Mouse (Mus musculus) midbrain, embryonic 16.5 days (tissue): ENCODE data around the gene Zdhhc18. TPM values are rescaled to one million over a fixed set of nuclear protein-coding genes. Genes with fewer than 3 reads are reported as not detected.

Source experiments
- ATAC-seq: fragments of 200-750 bp; cut with Nextera tagmentation; 2 replicates; pipeline ENCODE4 v1.8.0; 2017; ENCODE audit warnings: moderate TSS enrichment
- H3K27ac ChIP-seq: fragments of 300-500 bp; sonication (generic); 2 replicates; pipeline ENCODE4 v1.5.1; 2014; ENCODE audit warnings: mild to moderate bottlenecking, low read length, mixed read lengths
- H3K27me3 ChIP-seq: fragments of 300-500 bp; sonication (generic); 2 replicates; pipeline ENCODE4 v1.6.1; 2014; ENCODE audit warnings: low read depth, low read length, mixed read lengths; ENCODE audit not compliant: control insufficient read depth, insufficient read depth
- H3K36me3 ChIP-seq: fragments of 300-500 bp; sonication (generic); 2 replicates; pipeline ENCODE4 v1.6.1; 2014; ENCODE audit warnings: mild to moderate bottlenecking, low read length, moderate library complexity, mixed read lengths; ENCODE audit not compliant: control insufficient read depth, insufficient read depth
- H3K4me1 ChIP-seq: fragments of 300-500 bp; sonication (generic); 2 replicates; pipeline ENCODE4 v1.6.1; 2014; ENCODE audit warnings: mild to moderate bottlenecking, low read length, mixed read lengths; ENCODE audit not compliant: control insufficient read depth, insufficient read depth
- H3K4me2 ChIP-seq: fragments of 300-500 bp; sonication (generic); 2 replicates; pipeline ENCODE4 v1.6.1; 2014; ENCODE audit warnings: mild to moderate bottlenecking, low read length, mixed read lengths
- H3K4me3 ChIP-seq: fragments of 300-500 bp; sonication (generic); 2 replicates; pipeline ENCODE4 v1.5.1; 2014; ENCODE audit warnings: low read depth, mild to moderate bottlenecking, low read length, moderate library complexity, mixed read lengths
- H3K9ac ChIP-seq: fragments of 300-500 bp; sonication (generic); 2 replicates; pipeline ENCODE4 v1.6.1; 2014; ENCODE audit warnings: low read depth, low read length, mixed read lengths
- H3K9me3 ChIP-seq: fragments of 300-500 bp; sonication (generic); replicated peaks from 2 replicates; pipeline ENCODE4 v1.6.1; 2014; ENCODE audit warnings: mild to moderate bottlenecking, low read length, mixed read lengths; ENCODE audit not compliant: control insufficient read depth, poor library complexity, severe bottlenecking
- WGBS: fragments of 180-500 bp; shearing (Covaris S2); extraction: QIAGEN DNeasy Blood & Tissue Kit; methylation state at CpG from one replicate; pipeline ENCODE4 v1.1.7; 2014; 5-methylcytosine and 5-hydroxymethylcytosine counted together
- polyA plus RNA-seq: library from polyadenylated mRNA; unstranded; fragments of >200 nt; fragmentation: Nextera tagmentation; extraction: Ambion mirVana; gene quantifications from 2 replicates; pipeline ENCODE4 v1.2.1, GENCODE M21; 2015

Gene Zdhhc18
- polyA plus RNA-seq, result 3.5 and 4.7 TPM in 2 replicates

- ATAC-seq, result peak; percentile 56; the same call in 1 of the 2 replicates
- Histone ChIP-seq H3K36me3 (no peaks in the 10 kb centered on the region), H3K27ac (no peak within 1 kb of the TSS), H3K4me3 (peak within 1 kb of the TSS; percentile 12; the same call in 1 of the 2 replicates), H3K4me2 (peak within 1 kb of the TSS; percentile 44), H3K27me3 (no peaks in the 10 kb centered on the region), H3K4me1 (no peaks in the 10 kb centered on the region), H3K9me3 (no peaks in the 10 kb centered on the region), H3K9ac (no peak within 1 kb of the TSS)
- WGBS, result 40% methylated on average over 7 of the region's 7 CpGs
These were observed at the start of gene Zdhhc18 for GRCm38 (mm10) chr4:133649989-133650699. TSS of gene Zdhhc18 (minus strand) at chr4:133650154.

- Histone ChIP-seq H3K9me3 (no peaks in the 10 kb centered on the region), H3K27ac (no peak overlapping the region), H3K4me3 (no peak overlapping the region), H3K4me2 (no peak overlapping the region), H3K4me1 (no peaks in the 10 kb centered on the region), H3K9ac (no peak overlapping the region), H3K36me3 (peaks cover 43% of the 10 kb centered on the region), H3K27me3 (no peaks in the 10 kb centered on the region)
- no peak for ATAC-seq
- WGBS, result 87% methylated on average over 3 of the region's 3 CpGs
These were observed 45.4 kb upstream of the Zdhhc18 start for GRCm38 (mm10) chr4:133695363-133695762.

GRCm38 (mm10) chr4:133690252-133690651, 40.3 kb upstream of the Zdhhc18 start:
- Histone ChIP-seq H3K27ac (no peak overlapping the region), H3K4me1 (no peaks in the 10 kb centered on the region), H3K27me3 (no peaks in the 10 kb centered on the region), H3K4me2 (no peak overlapping the region), H3K36me3 (peaks cover 63% of the 10 kb centered on the region), H3K9me3 (no peaks in the 10 kb centered on the region), H3K4me3 (no peak overlapping the region), H3K9ac (no peak overlapping the region)
- ATAC-seq, result no peak
- 61% methylated on average over 5 of the region's 5 CpGs for WGBS

GRCm38 (mm10) chr4:133688417-133689067, 38.6 kb upstream of the Zdhhc18 start:
- 67% methylated on average over 7 of the region's 7 CpGs for WGBS
- Histone ChIP-seq H3K36me3 (peaks cover 62% of the 10 kb centered on the region), H3K4me2 (no peak overlapping the region), H3K4me3 (no peak overlapping the region), H3K9ac (no peak overlapping the region), H3K27me3 (no peaks in the 10 kb centered on the region), H3K4me1 (no peaks in the 10 kb centered on the region), H3K9me3 (no peaks in the 10 kb centered on the region), H3K27ac (no peak overlapping the region)
- no peak for ATAC-seq

GRCm38 (mm10) chr4:133687126-133687525, 37.2 kb upstream of the Zdhhc18 start:
- Histone ChIP-seq H3K27ac (no peak overlapping the region), H3K27me3 (no peaks in the 10 kb centered on the region), H3K9me3 (no peaks in the 10 kb centered on the region), H3K4me2 (no peak overlapping the region), H3K36me3 (peaks cover 53% of the 10 kb centered on the region), H3K4me3 (no peak overlapping the region), H3K4me1 (no peaks in the 10 kb centered on the region), H3K9ac (no peak overlapping the region)
- no peak for ATAC-seq
- 90% methylated on average over 5 of the region's 5 CpGs for WGBS

- Histone ChIP-seq H3K27ac (no peak overlapping the region), H3K4me3 (no peak overlapping the region), H3K27me3 (no peaks in the 10 kb centered on the region), H3K36me3 (peaks cover 49% of the 10 kb centered on the region), H3K4me1 (no peaks in the 10 kb centered on the region), H3K4me2 (no peak overlapping the region), H3K9ac (no peak overlapping the region), H3K9me3 (no peaks in the 10 kb centered on the region)
- 90% methylated on average over 11 of the region's 11 CpGs for WGBS
- no peak for ATAC-seq
These were observed 36.6 kb upstream of the Zdhhc18 start for GRCm38 (mm10) chr4:133686512-133686911.

GRCm38 (mm10) chr4:133680206-133680786, 30.3 kb upstream of the Zdhhc18 start:
- H3K27me3 ChIP-seq, result no peaks in the 10 kb centered on the region
- no peak overlapping the region for H3K27ac ChIP-seq
- H3K9ac ChIP-seq, result no peak overlapping the region
- no peak overlapping the region for H3K4me3 ChIP-seq
- peaks cover 23% of the 10 kb centered on the region for H3K36me3 ChIP-seq
- WGBS, result 82% methylated on average over 14 of the region's 14 CpGs
- no peak overlapping the region for H3K4me2 ChIP-seq
- ATAC-seq, result no peak
- no peaks in the 10 kb centered on the region for H3K9me3 ChIP-seq
- H3K4me1 ChIP-seq, result no peaks in the 10 kb centered on the region

- no peaks in the 10 kb centered on the region for H3K9me3 ChIP-seq
- H3K4me2 ChIP-seq, result no peak overlapping the region
- no peak overlapping the region for H3K9ac ChIP-seq
- WGBS, result 90% methylated on average over 7 of the region's 7 CpGs
- ATAC-seq, result no peak
- H3K27me3 ChIP-seq, result no peaks in the 10 kb centered on the region
- no peak overlapping the region for H3K27ac ChIP-seq
- no peaks in the 10 kb centered on the region for H3K4me1 ChIP-seq
- H3K36me3 ChIP-seq, result peaks cover 16% of the 10 kb centered on the region; the same call in 1 of the 2 replicates
- H3K4me3 ChIP-seq, result no peak overlapping the region
These were observed 29.7 kb upstream of the Zdhhc18 start for GRCm38 (mm10) chr4:133679629-133680028.

GRCm38 (mm10) chr4:133677266-133677665, 27.3 kb upstream of the Zdhhc18 start:
- Histone ChIP-seq H3K9me3 (no peaks in the 10 kb centered on the region), H3K36me3 (peaks cover 5% of the 10 kb centered on the region; the same call in 1 of the 2 replicates), H3K27me3 (no peaks in the 10 kb centered on the region), H3K4me1 (peaks cover 8% of the 10 kb centered on the region), H3K4me3 (no peak overlapping the region), H3K9ac (no peak overlapping the region), H3K4me2 (no peak overlapping the region), H3K27ac (no peak overlapping the region)
- no peak for ATAC-seq
- 74% methylated on average over 7 of the region's 7 CpGs for WGBS
